Mouse (Mus musculus) cortical plate, adult 2 months (tissue): ENCODE measurements around the gene Inpp5f.
A peak's percentile ranks its signal among the peaks of the same experiment; 100 is the strongest.

ENCODE experiments used
- CTCF ChIP-seq: fragments of 200-500 bp; IDR thresholded peaks from 2 replicates; pipeline ENCODE4 v1.5.1; 2011; ENCODE audit warnings: mild to moderate bottlenecking, control low read depth, low read length; ENCODE audit not compliant: insufficient read depth; ENCODE audit errors: extremely low read depth
- POLR2A ChIP-seq: fragments of 200-500 bp; IDR thresholded peaks from 2 replicates; pipeline ENCODE4 v1.6.1; 2011; ENCODE audit warnings: mild to moderate bottlenecking, low read length, control low read depth; ENCODE audit not compliant: insufficient read depth; ENCODE audit errors: extremely low read depth

DNA sequence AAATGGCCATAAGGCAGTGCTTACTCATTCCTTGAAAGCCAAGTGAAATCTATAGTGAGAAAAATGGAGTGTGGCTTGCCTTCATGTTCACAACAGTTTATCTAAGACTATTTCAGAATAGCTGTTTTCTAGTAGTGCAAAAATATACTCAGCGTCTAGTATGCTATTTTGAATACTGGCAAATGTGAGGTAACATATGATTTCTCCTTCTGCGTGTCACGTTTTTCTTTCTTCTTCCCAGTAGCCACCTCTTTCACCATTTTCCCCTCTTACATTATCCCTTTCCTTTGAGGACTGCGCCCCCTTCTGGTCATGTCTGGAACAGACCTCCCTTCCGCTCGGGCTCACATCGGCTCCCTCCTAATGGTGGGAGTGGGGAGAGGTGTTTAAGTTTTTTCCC, 78.9 kb downstream of the Inpp5f start:
- TF ChIP-seq POLR2A (no peak), CTCF (peak; percentile 95)
